ENCODE assay signal across 31 mouse cellular contexts in the genomic region with DNA sequence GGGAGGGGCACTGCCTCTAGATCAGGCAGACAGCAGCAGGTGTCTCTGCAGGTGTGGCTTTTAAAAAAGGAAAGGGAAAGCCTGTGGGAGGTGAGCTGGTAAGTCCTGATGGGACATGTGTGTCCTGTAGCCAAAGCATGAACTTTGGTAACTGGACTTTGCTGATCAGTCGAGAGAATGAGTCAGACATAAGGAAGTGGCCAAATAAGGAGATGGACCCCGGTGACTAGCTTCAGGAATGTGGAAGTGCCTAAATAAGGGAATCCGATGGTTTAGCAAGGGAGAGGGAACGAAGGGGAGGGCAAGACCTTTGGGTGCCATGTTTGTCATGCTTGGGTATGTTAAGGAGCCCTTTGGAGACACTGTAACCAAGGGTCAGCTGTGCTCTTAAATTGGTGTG. TPM values are rescaled to one million over a fixed set of nuclear protein-coding genes. Genes with fewer than 3 reads are reported as not detected.
DNase-seq lines count a peak whose midpoint lies in the region; ATAC-seq and TF ChIP-seq lines count a peak whose summit lies in the region.
"Had no signal": no experiment of that assay in that cellular context is flagged by ENCODE, and none has a peak within 500 bp of the region (broad histone marks: within the 10 kb centered on the region; RNA-seq: fewer than 3 reads in every experiment).

No protein-coding gene starts in this region.

- no peaks in the 10 kb centered on the region for H3K79me2 ChIP-seq in liver, adult 2 months (ENCODE audit: control insufficient read depth, insufficient read depth, low read length)
- H3K79me2 ChIP-seq in macrophage (ENCODE audit: inconsistent target) (no peaks in the 10 kb centered on the region), myocyte (ENCODE audit: control insufficient read depth, insufficient read depth) (no peaks in the 10 kb centered on the region)

- no peak overlapping the region for H3K4me3 ChIP-seq in liver, adult 2 months (ENCODE audit: insufficient read depth, low read depth, low read length)
- no peak overlapping the region for H3K4me3 ChIP-seq in macrophage (ENCODE audit: inconsistent target)
- H3K4me3 ChIP-seq in myocyte = no peak overlapping the region
- no peak overlapping the region for H3K4me3 ChIP-seq in forebrain, embryonic 11.5 days (ENCODE audit: low read depth, low read length)
- H3K4me3 ChIP-seq: embryonic facial prominence, embryonic 10.5 days; embryonic facial prominence, embryonic 13.5 days; erythroblast, embryonic 14.5 days; forebrain, embryonic 13.5 days; gastrocnemius, adult 2 months; heart, embryonic 12.5 days; heart, embryonic 15.5 days had no signal

- H3K36me3 ChIP-seq in liver, adult 2 months (ENCODE audit: control insufficient read depth, insufficient read depth, low read length) = no peaks in the 10 kb centered on the region
- H3K36me3 ChIP-seq in macrophage (ENCODE audit: inconsistent target) (no peaks in the 10 kb centered on the region), myocyte (ENCODE audit: control insufficient read depth, insufficient read depth) (no peaks in the 10 kb centered on the region)
- H3K36me3 ChIP-seq in forebrain, embryonic 11.5 days (ENCODE audit: control insufficient read depth, insufficient read depth, low read length) = no peaks in the 10 kb centered on the region
- H3K36me3 ChIP-seq: embryonic facial prominence, embryonic 10.5 days; embryonic facial prominence, embryonic 13.5 days; heart, embryonic 12.5 days; heart, embryonic 15.5 days had no signal

- H3K4me2 ChIP-seq in myocyte (ENCODE audit: low read depth) = no peak overlapping the region
- H3K4me2 ChIP-seq in forebrain, embryonic 11.5 days (ENCODE audit: low read depth, low read length, severe bottlenecking) = no peak overlapping the region
- H3K4me2 ChIP-seq: embryonic facial prominence, embryonic 13.5 days; forebrain, embryonic 13.5 days; heart, embryonic 12.5 days; heart, embryonic 15.5 days; hindbrain, embryonic 14.5 days had no signal

- H3K4me1 ChIP-seq in liver, adult 2 months (ENCODE audit: control insufficient read depth, insufficient read depth, low read length) = no peaks in the 10 kb centered on the region
- H3K4me1 ChIP-seq in forebrain, embryonic 11.5 days (replicated peaks; ENCODE audit: control insufficient read depth, insufficient read depth, low read length) = no peaks in the 10 kb centered on the region
- H3K4me1 ChIP-seq: embryonic facial prominence, embryonic 10.5 days; embryonic facial prominence, embryonic 13.5 days; forebrain, embryonic 13.5 days; heart, embryonic 15.5 days had no signal

- H3K27me3 ChIP-seq in liver, adult 2 months (ENCODE audit: control insufficient read depth, insufficient read depth, low read length) = no peaks in the 10 kb centered on the region; the same call in 1 of the 2 replicates
- no peaks in the 10 kb centered on the region for H3K27me3 ChIP-seq in myocyte (ENCODE audit: control insufficient read depth, insufficient read depth, insufficient read length)
- no peaks in the 10 kb centered on the region for H3K27me3 ChIP-seq in forebrain, embryonic 11.5 days (ENCODE audit: control insufficient read depth, insufficient read depth, low read length)
- H3K27me3 ChIP-seq: embryonic facial prominence, embryonic 13.5 days; forebrain, embryonic 13.5 days; heart, embryonic 12.5 days; heart, embryonic 15.5 days had no signal

- no peak for ATAC-seq in forebrain, embryonic 11.5 days (replicated peaks; ENCODE audit: low FRiP score)
- ATAC-seq: CD4-positive, CD25-positive, alpha-beta regulatory T cell, adult 4 months; forebrain, embryonic 13.5 days; forebrain, postnatal 0 days; hindbrain, postnatal 0 days; inflammation-experienced regulatory T-cells, adult 6 months; intestine, embryonic 16.5 days had no signal

- TF ChIP-seq CTCF in liver, adult 2 months (IDR thresholded peaks at IDR 0.05; ENCODE audit: low read depth, low read length) = no peak

- DNase-seq in liver, adult 2 months (ENCODE audit: extremely low read depth, low read depth, low spot score) = peak; percentile 19
- DNase-seq in liver (no peak), NIH3T3 (ENCODE audit: low read depth) (peak; percentile 18)
- no peak for DNase-seq in forebrain, embryonic 11.5 days (ENCODE audit: low spot score)
- DNase-seq in gastrocnemius, postnatal 25 days = no peak
- DNase-seq in right cerebral cortex, postnatal 4 days = no peak
- DNase-seq: adrenal gland, postnatal 14 days; cerebellum, adult 11-12 months; cerebellum, adult 8-10 months; cerebellum, postnatal 10 days; cerebellum, postnatal 36 days; embryo, embryonic 11 days; forebrain, postnatal 0 days; gastrocnemius, adult 2 months; gastrocnemius, postnatal 14 days; heart, adult 11 months; heart, postnatal 10 days; heart, postnatal 4 days had no signal

- TF ChIP-seq POLR2A in liver, adult 2 months (IDR thresholded peaks at IDR 0.05; ENCODE audit: extremely low read depth, insufficient read depth, low read length) = no peak
- TF ChIP-seq POLR2A in myocyte (IDR thresholded peaks at IDR 0.05; ENCODE audit: insufficient read length, low read depth) = no peak

- no peak overlapping the region for H3K27ac ChIP-seq in liver, adult 2 months (replicated peaks; ENCODE audit: insufficient read depth, low read depth, low read length)
- H3K27ac ChIP-seq in macrophage = peak overlapping the region; percentile 39
- no peak overlapping the region for H3K27ac ChIP-seq in forebrain, embryonic 11.5 days (ENCODE audit: low read depth, low read length)
- H3K27ac ChIP-seq: embryonic facial prominence, embryonic 10.5 days; embryonic facial prominence, embryonic 13.5 days; forebrain, embryonic 13.5 days; gastrocnemius, adult 2 months; heart, embryonic 15.5 days; hindbrain, embryonic 14.5 days; hindbrain, postnatal 0 days had no signal

- no peak overlapping the region for H3K9ac ChIP-seq in liver, adult 2 months (ENCODE audit: low read depth, low read length)
- H3K9ac ChIP-seq in forebrain, embryonic 11.5 days (ENCODE audit: low read length) = no peak overlapping the region
- H3K9ac ChIP-seq: embryonic facial prominence, embryonic 13.5 days; forebrain, embryonic 13.5 days; forebrain, postnatal 0 days; heart, embryonic 12.5 days; heart, embryonic 15.5 days; hindbrain, embryonic 14.5 days had no signal

- no peak overlapping the region for H3ac ChIP-seq in myocyte (ENCODE audit: control insufficient read depth, insufficient read length)

- 68% methylated on average over 4 of the region's 4 CpGs for WGBS in liver, adult 2 months
- whole genome bisulfite sequencing in macrophage (ENCODE audit: missing documents) = 18% methylated on average over 4 of the region's 4 CpGs
- 86% methylated on average over 4 of the region's 4 CpGs for WGBS in forebrain, embryonic 11.5 days

- no peaks in the 10 kb centered on the region for H3K9me3 ChIP-seq in forebrain, embryonic 11.5 days (ENCODE audit: control insufficient read depth, low read length)
- H3K9me3 ChIP-seq: heart, embryonic 15.5 days had no signal

TF ChIP-seq in myocyte, 11 proteins besides CTCF, POLR2A, EP300 and RAD21:
- TF ChIP-seq MYOD1 (IDR thresholded peaks at IDR 0.05; ENCODE audit: control insufficient read depth in 1 of 3, insufficient read length in 2 of 3, low read depth in 2 of 3) (no peak), SRF (IDR thresholded peaks at IDR 0.05; ENCODE audit: control insufficient read depth, insufficient read length, low read depth) (peak; percentile 78)

RNA-seq across cellular contexts. Expression of a gene that starts 31.9 kb away (rescaled TPM):
- total RNA-seq in liver, adult 2 months (2014; rRNA removed) = 0.09 and 0.34 TPM in 2 replicates
- 0.15 and 0.16 TPM in 2 replicates for polyA plus RNA-seq in liver, adult 2 months (2012; rRNA removed)
- 10 to 100 TPM in 3 of 26 experiments, 1 to 10 TPM in 21, under 1 TPM in 2; 0.63 to 19.5 (median 2.9) TPM for total RNA-seq in macrophage (2018; cell fraction: chromatin; rRNA removed)
- 10 to 100 TPM in 12 of 26 experiments, 1 to 10 TPM in 14; 2.5 to 21.1 (median 9.5) TPM for total RNA-seq in macrophage (2018; cell fraction: cytosol; rRNA removed)
- 10 to 100 TPM in 13 of 26 experiments, 1 to 10 TPM in 13; 3.2 to 32.6 (median 9.8) TPM for total RNA-seq in macrophage (2018; cell fraction: nucleus; rRNA removed)
- polyA plus RNA-seq in macrophage (2018) (6.2 to 18.4 TPM (median 10.6 TPM) in 3 replicates), myocyte (2012; fragmentation: generic; extraction: Trizol) (12.1 TPM)
- 1.9 and 2.4 TPM in 2 replicates for polyA plus RNA-seq in forebrain, embryonic 11.5 days (2014; fragmentation: Nextera tagmentation; extraction: Ambion mirVana)
- under 1 TPM; 0.94 to 1.00 TPM for total RNA-seq in gastrocnemius, postnatal 25 days (2021)

Comparison
In these comparisons a context has a peak if more than half of its experiments do, and no peak if none do; other contexts are left out.
1. DNase-seq: peak in liver, adult 2 months (single experiment) and NIH3T3 (single experiment); none in liver (single experiment), forebrain, embryonic 11.5 days (single experiment), gastrocnemius, postnatal 25 days (single experiment) and right cerebral cortex, postnatal 4 days (single experiment).